Mouse (Mus musculus) yolk sac, embryonic 10.5 days (tissue): ENCODE measurements around the gene Gzmm.
A peak's percentile ranks its signal among the peaks of the same experiment; 100 is the strongest.

Experiments
- DNase-seq: peaks from one replicate; pipeline ENCODE4 v3.0.0-alpha.2; 2017; ENCODE audit warnings: low spot score

Gene Gzmm

GRCm38 (mm10) chr10:79703541-79703940, 14.7 kb downstream of the Gzmm start:
- DNase-seq = no peak

DNA sequence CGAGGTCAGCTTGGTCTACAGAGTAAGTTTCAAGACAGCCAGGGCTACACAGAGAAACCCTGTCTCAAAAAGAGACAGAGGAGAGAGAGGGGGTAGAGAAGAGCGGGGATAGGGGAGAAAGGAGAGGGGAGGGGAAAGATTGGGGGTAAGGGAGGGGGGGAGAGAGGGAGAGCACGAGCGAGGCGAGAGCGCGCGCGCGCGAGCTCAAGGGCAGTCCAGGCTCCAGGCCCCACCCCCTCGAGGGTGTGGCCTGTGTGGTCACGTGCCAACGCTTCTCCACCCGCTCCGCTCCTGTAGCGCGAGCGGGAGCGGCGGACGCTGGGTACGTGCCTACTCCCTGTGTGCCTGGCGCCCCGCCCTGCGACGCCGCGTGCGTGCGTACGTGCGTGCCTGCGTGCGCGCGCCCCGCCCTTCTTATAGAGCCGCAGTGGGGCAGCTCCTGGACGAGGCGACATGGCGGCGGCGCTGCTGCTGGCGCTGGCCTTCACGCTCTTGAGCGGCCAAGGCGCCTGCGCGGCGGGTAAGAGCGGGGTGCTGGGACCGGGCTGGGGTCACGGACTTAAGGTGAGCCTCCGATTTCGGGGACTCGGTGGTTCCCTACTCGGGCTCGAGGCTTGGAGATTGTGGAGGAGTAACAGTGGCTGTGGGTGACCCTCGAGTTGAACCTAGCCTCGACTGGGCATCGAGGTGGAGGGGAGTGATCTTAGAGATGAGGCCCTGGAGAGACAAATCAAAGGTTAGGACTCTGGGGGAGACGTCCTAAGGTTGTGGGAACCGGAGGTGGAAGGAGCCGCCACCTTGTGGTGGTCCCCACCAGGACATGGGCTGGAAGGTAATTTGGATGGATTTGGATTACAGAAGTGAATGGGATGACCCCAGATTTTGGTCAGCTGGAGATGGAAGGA, 15.5 kb downstream of the Gzmm start, which contains the start of gene Bsg:
TSS of gene Bsg (plus strand) at position 427 of the 905 bp plus-strand sequence.
- DNase-seq = peak; percentile 97

- DNase-seq = no peak
These were observed 16.1 kb downstream of the Gzmm start for GRCm38 (mm10) chr10:79704970-79705360.

DNA sequence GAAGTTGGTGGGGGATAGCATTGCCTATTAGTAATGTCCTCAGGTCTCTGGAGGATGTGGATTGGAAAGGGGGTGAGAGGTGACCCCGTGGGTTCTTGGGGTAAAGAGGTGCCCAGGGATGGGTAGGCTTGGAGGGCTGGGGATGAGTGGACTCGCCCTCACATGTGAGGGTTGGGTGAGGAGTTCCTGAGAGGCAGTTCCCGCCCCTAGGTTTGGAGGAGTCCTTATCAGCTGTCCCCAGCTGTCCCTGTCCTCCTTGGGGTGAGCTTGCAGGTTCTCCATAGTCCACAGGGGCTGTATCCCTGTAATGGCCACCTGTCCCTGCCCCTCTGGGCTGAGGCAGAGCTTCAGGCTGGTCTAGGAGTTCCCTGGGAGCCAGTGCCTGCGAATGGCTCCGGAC, 17.1 kb downstream of the Gzmm start:
- DNase-seq = no peak

DNA sequence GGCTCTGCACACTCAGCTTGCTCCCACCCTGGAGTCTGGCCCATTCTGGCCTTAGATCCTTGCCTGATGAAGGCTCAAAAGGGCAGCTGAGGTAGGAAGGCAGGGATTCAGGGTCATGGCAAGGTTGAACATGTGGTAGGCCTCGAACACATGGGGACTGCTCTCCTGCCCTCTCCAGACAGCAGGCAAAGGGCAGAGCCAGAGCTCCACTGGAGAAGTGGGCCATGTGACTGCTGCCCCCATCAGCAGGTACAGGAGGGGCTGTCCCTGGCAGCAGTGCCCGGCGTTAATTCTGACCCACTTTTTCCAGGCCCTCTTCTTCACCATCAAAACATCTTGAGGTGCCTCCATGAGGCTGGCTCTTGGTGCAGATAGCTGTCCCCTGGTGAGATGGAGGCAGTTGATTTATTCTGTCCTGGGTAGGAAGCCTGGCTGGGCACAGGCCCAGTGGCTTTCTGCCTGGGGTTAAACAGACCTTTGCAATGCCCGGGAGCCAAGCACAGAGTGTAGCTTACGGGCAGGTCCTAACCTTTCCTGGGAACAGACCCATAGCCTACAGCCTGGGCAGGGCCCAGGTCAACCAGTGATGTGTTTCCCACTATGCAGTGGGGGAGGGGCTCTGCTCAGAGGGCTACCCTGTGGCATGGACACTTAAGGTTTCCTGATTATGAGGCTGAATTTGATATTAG, 17.7 kb downstream of the Gzmm start:
- DNase-seq = no peak

- DNase-seq = no peak
These were observed 18.3 kb downstream of the Gzmm start for GRCm38 (mm10) chr10:79707162-79707561.

GRCm38 (mm10) chr10:79707759-79708158, 18.9 kb downstream of the Gzmm start:
- no peak for DNase-seq

- no peak for DNase-seq
These were observed 19.8 kb downstream of the Gzmm start for GRCm38 (mm10) chr10:79708668-79709067.

DNA sequence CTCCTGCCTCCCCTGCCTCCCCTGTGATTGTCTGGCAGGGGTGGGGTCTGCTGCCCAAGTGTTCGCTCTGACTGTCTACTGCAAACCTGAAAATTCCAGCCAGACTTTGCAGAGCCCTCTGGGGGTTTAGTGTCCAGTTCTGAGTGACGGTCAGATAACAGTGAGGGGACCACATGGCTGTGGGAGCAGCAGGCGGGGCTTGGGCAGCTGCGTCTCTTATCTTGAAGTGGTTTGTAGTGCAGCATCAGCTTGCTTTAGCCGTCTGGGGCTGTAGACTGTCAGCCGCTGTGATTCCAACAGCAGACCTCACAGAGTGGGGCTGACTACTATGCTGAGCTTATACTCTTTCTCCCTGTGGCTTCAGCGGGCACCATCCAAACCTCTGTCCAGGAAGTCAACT, 20.5 kb downstream of the Gzmm start:
- no peak for DNase-seq

DNA sequence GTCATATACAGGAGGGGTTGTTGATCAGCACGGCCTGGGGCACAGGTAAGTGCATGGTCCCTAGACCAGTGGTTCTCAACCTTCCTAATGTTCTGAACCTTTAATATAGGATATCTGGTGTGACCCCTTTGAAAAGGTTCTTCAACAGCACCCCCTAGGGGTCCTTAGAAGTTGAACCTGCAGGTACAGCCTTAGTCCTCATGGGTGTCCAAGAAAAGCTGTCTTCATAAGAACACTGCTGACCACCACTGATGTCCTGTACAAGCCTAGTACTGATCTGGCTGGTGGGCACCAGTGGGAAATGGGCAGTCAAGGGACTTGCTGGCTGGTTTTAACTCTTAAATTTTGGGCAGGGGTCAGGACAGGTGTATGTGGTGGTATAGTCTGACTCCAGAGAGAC, 23.2 kb downstream of the Gzmm start:
- no peak for DNase-seq

DNA sequence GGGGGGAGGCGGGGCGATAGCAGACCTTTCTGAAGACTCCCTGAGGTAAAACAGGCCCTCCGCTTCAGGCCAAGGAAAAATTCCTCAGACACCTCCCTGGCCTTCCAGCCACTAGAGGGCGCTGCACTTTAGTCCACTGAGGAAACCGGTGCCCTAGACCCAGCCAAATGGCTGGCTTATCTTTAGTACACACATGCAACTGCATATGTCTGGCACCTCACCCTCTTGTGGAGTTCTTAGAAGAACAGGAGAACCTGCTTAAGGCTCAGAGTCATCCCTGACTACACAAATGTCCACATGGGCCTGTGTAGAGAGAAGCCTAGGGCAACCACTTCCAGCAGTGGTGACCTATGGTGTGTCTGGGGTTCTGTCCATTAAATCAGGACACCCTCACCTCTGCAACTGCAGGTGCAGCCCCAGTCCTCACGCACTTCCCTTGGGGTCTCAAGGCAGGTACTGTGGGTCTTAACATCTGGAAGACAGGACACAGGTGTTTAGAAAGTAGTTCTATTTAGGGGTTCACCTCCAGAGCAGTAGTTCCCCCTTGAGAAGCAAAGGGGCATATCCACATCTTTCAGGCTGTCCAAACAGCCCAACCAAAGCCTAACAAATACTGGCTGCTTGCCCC, 23.8 kb downstream of the Gzmm start:
- peak; percentile 79 for DNase-seq

- no peak for DNase-seq
These were observed 24.3 kb downstream of the Gzmm start for GRCm38 (mm10) chr10:79713163-79713562.

DNA sequence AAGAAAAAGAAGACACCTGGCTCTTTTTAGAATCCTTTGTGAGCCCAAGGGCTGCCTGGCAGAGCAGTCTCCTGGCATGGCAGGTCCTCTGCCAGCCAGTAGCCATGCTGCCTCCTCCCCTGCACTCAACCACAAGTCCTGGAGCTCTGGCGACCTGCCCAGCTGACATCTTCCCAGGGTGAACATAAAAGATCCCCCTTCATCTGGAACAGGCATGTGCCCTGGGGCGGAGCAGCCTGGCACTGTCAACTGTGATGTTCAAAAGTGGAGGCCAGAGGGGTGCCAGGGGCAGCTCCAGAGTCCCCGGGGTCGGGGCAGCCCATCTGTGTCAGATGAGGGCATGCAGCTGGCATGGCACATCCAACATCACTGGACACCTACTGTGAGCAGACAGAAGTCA, 26.2 kb downstream of the Gzmm start:
- no peak for DNase-seq

GRCm38 (mm10) chr10:79716254-79716987, 27.6 kb downstream of the Gzmm start, which contains the start of gene Hcn2:
Gene Hcn2, plus strand, starts transcription at chr10:79716634.
- no peak for DNase-seq

- DNase-seq = no peak
These were observed 28.2 kb downstream of the Gzmm start for GRCm38 (mm10) chr10:79716988-79717355.

DNA sequence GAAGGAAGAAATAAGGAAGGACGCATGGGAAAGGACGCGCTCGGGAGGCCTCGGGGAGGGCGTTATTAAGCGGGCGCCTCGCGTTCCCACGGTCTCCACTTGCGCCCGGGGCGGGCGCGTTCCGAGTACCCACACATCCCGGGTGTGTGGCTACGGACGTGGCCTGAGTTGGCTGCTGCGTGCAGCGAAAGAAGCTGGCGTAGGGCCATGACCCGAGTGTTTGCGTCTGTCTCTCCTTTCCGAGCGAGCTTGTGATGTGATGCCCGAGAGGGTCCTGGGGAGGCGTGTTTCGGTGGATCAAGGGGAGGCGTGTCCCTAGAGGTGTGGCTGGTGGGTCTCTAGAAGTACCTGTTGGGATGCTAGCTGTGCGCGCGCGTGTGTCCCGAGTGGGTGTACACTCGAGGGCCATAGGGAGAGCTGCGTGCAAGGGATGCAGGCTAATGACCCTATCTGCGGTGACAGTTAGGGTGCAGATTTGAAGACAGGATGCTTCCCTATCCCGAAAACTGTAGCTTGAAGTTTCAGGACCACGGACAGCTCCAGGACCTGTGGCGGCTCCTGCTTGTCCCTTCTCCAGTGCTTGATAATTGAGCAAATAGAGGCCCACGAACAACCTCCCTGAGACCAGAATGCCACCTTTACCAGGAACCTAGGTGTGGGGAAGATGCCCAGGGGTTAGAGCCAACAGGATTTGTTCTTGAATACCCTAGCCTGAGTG, 29.0 kb downstream of the Gzmm start:
- DNase-seq = peak; percentile 67

- DNase-seq = no peak
These were observed 32.3 kb downstream of the Gzmm start for GRCm38 (mm10) chr10:79721089-79721488.

- no peak for DNase-seq
These were observed 34.2 kb downstream of the Gzmm start for GRCm38 (mm10) chr10:79723047-79723446.

GRCm38 (mm10) chr10:79723692-79724091, 34.9 kb downstream of the Gzmm start:
- DNase-seq = no peak

- no peak for DNase-seq
These were observed 37.3 kb downstream of the Gzmm start for GRCm38 (mm10) chr10:79726090-79726489.
